In the genomic region with DNA sequence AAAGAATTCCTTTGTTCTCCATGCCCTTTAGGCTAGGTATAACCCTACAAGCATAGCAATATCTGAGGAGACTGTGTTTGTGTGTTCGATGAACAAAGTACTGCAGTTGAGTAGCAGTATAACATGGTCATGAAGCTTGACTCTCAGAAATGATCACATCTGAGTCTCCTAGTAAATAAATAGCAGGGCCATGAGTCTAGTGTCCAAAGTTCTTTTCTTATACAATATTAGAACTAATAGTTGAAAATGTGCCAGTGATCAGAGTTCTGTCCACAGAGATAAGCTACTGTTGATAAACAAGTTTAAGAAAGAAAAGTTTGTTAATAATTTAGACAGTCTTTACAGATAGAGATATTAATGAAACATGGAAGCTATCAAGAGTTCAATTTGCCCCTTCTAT, we compare ENCODE assay signal across 25 mouse cellular contexts. TPM values are rescaled to one million over a fixed set of nuclear protein-coding genes. Genes with fewer than 3 reads are reported as not detected.
"Had no signal": no experiment of that assay in that cellular context is flagged by ENCODE, and none has a peak within 500 bp of the region (broad histone marks: within the 10 kb centered on the region; RNA-seq: fewer than 3 reads in every experiment).

No protein-coding gene starts in this region.

- H3K36me3 ChIP-seq: hindbrain, embryonic 13.5 days; limb, embryonic 10.5 days; limb, embryonic 13.5 days; liver, embryonic 13.5 days; midbrain, embryonic 12.5 days; midbrain, embryonic 15.5 days; neural tube, embryonic 13.5 days; stomach, embryonic 15.5 days had no signal

- H3K27me3 ChIP-seq: hindbrain, embryonic 13.5 days; limb, embryonic 13.5 days; liver, embryonic 13.5 days; midbrain, embryonic 12.5 days; midbrain, embryonic 15.5 days; neural tube, embryonic 13.5 days; stomach, embryonic 15.5 days had no signal

- ATAC-seq: hindbrain, embryonic 16.5 days; midbrain, embryonic 15.5 days had no signal

- H3K4me1 ChIP-seq: hindbrain, embryonic 13.5 days; limb, embryonic 10.5 days; limb, embryonic 13.5 days; liver, embryonic 13.5 days; midbrain, embryonic 12.5 days; midbrain, embryonic 15.5 days; neural tube, embryonic 13.5 days; stomach, embryonic 15.5 days had no signal

- H3K4me2 ChIP-seq: hindbrain, embryonic 13.5 days; limb, embryonic 13.5 days; liver, embryonic 13.5 days; midbrain, embryonic 12.5 days; midbrain, embryonic 15.5 days; neural tube, embryonic 13.5 days; stomach, embryonic 15.5 days had no signal

- H3K9ac ChIP-seq: hindbrain, embryonic 13.5 days; limb, embryonic 13.5 days; liver, embryonic 13.5 days; midbrain, embryonic 12.5 days; midbrain, embryonic 15.5 days; neural tube, embryonic 13.5 days; stomach, embryonic 15.5 days had no signal

- DNase-seq: kidney, adult 11 months; kidney, postnatal 10 days; liver, embryonic 13.5 days; lung, adult 18-20 months; lung, postnatal 14 days; lung, postnatal 4 days; retina, postnatal 1 day; right cerebral cortex, postnatal 25 days; spleen, adult 18-20 months; thymus, postnatal 25 days had no signal

- H3K4me3 ChIP-seq: hindbrain, embryonic 13.5 days; limb, embryonic 10.5 days; limb, embryonic 13.5 days; liver, embryonic 13.5 days; midbrain, embryonic 12.5 days; midbrain, embryonic 15.5 days; neural tube, embryonic 13.5 days; stomach, embryonic 15.5 days had no signal

- H3K27ac ChIP-seq: hindbrain, embryonic 13.5 days; limb, embryonic 10.5 days; limb, embryonic 13.5 days; liver, embryonic 13.5 days; midbrain, embryonic 12.5 days; midbrain, embryonic 15.5 days; neural tube, embryonic 13.5 days; stomach, embryonic 15.5 days had no signal

- H3K9me3 ChIP-seq: hindbrain, embryonic 13.5 days; limb, embryonic 10.5 days; limb, embryonic 13.5 days; liver, embryonic 13.5 days; midbrain, embryonic 12.5 days; midbrain, embryonic 15.5 days; neural tube, embryonic 13.5 days; stomach, embryonic 15.5 days had no signal

RNA-seq across cellular contexts. Expression of a gene that starts 42.7 kb away (rescaled TPM):
- total RNA-seq: layer of hippocampus, postnatal 14 days; left cerebral cortex, adult 8-10 months; left cerebral cortex, postnatal 14 days; megakaryocyte progenitor cell, adult 5-6 weeks; neutrophil, adult 5-6 weeks had no signal
- polyA plus RNA-seq: hindbrain, embryonic 13.5 days; hindbrain, embryonic 16.5 days; limb, embryonic 10.5 days; limb, embryonic 13.5 days; liver, embryonic 13.5 days; lung, embryonic 16.5 days; midbrain, embryonic 12.5 days; midbrain, embryonic 15.5 days; neural tube, embryonic 13.5 days; stomach, embryonic 15.5 days; thymus, postnatal 0 days had no signal
